ENCODE assay signal across 23 mouse cellular contexts in genomic region chr15:69457473-69457872, GRCm38 (mm10).
DNase-seq lines count a peak whose midpoint lies in the region; ATAC-seq lines count a peak whose summit lies in the region.
"Had no signal": no experiment of that assay in that cellular context is flagged by ENCODE, and none has a peak within 500 bp of the region (broad histone marks: within the 10 kb centered on the region; RNA-seq: fewer than 3 reads in every experiment).

No protein-coding gene starts in this region.

- no peak overlapping the region for H3K27ac ChIP-seq in forebrain, embryonic 14.5 days (ENCODE audit: low read depth, low read length)
- no peak overlapping the region for H3K27ac ChIP-seq in forebrain, embryonic 10.5 days
- no peak overlapping the region for H3K27ac ChIP-seq in midbrain, embryonic 13.5 days
- no peak overlapping the region for H3K27ac ChIP-seq in midbrain, embryonic 10.5 days (replicated peaks)
- H3K27ac ChIP-seq: forebrain, embryonic 15.5 days; heart, adult 2 months; heart, embryonic 10.5 days; heart, embryonic 13.5 days; hindbrain, embryonic 14.5 days; hindbrain, postnatal 0 days had no signal

- H3K9ac ChIP-seq in forebrain, embryonic 14.5 days (ENCODE audit: low read length): no peak overlapping the region
- no peak overlapping the region for H3K9ac ChIP-seq in midbrain, embryonic 13.5 days (replicated peaks)
- H3K9ac ChIP-seq: forebrain, embryonic 15.5 days; heart, embryonic 13.5 days; hindbrain, embryonic 14.5 days had no signal

- H3K4me2 ChIP-seq in forebrain, embryonic 14.5 days (ENCODE audit: low read length): no peak overlapping the region
- H3K4me2 ChIP-seq in midbrain, embryonic 13.5 days (replicated peaks): no peak overlapping the region
- H3K4me2 ChIP-seq: forebrain, embryonic 15.5 days; heart, embryonic 13.5 days; hindbrain, embryonic 14.5 days had no signal

- no peaks in the 10 kb centered on the region; the same call in 1 of the 2 replicates for H3K4me1 ChIP-seq in forebrain, embryonic 14.5 days (ENCODE audit: control insufficient read depth, insufficient read depth, low read length)
- H3K4me1 ChIP-seq in forebrain, embryonic 10.5 days: peaks cover 32% of the 10 kb centered on the region
- peaks cover 14% of the 10 kb centered on the region; the same call in 1 of the 2 replicates for H3K4me1 ChIP-seq in midbrain, embryonic 13.5 days (replicated peaks)
- H3K4me1 ChIP-seq in midbrain, embryonic 10.5 days: peaks cover 10% of the 10 kb centered on the region; the same call in 1 of the 2 replicates
- H3K4me1 ChIP-seq: forebrain, embryonic 15.5 days; heart, embryonic 10.5 days; heart, embryonic 13.5 days had no signal

- WGBS in forebrain, embryonic 14.5 days: 7% methylated on average over 4 of the region's 4 CpGs
- WGBS in forebrain, embryonic 10.5 days: 44% methylated on average over 4 of the region's 4 CpGs
- 25% methylated on average over 4 of the region's 4 CpGs for WGBS in midbrain, embryonic 13.5 days
- WGBS in midbrain, embryonic 10.5 days: 60% methylated on average over 4 of the region's 4 CpGs

- H3K36me3 ChIP-seq in forebrain, embryonic 14.5 days (ENCODE audit: control insufficient read depth, insufficient read depth, low read length): no peaks in the 10 kb centered on the region
- H3K36me3 ChIP-seq in forebrain, embryonic 10.5 days (replicated peaks): no peaks in the 10 kb centered on the region
- no peaks in the 10 kb centered on the region for H3K36me3 ChIP-seq in midbrain, embryonic 13.5 days
- no peaks in the 10 kb centered on the region for H3K36me3 ChIP-seq in midbrain, embryonic 10.5 days
- H3K36me3 ChIP-seq: forebrain, embryonic 15.5 days; heart, embryonic 10.5 days; heart, embryonic 13.5 days had no signal

- H3K4me3 ChIP-seq in forebrain, embryonic 14.5 days (ENCODE audit: low read depth, low read length): no peak overlapping the region
- no peak overlapping the region for H3K4me3 ChIP-seq in forebrain, embryonic 10.5 days
- no peak overlapping the region for H3K4me3 ChIP-seq in midbrain, embryonic 13.5 days (replicated peaks)
- H3K4me3 ChIP-seq in midbrain, embryonic 10.5 days: no peak overlapping the region
- H3K4me3 ChIP-seq: forebrain, embryonic 15.5 days; heart, adult 2 months; heart, embryonic 10.5 days; heart, embryonic 13.5 days had no signal

- no peaks in the 10 kb centered on the region for H3K27me3 ChIP-seq in forebrain, embryonic 14.5 days (replicated peaks; ENCODE audit: control insufficient read depth, insufficient read depth, low read length)
- H3K27me3 ChIP-seq in forebrain, embryonic 10.5 days (ENCODE audit: poor library complexity, severe bottlenecking): no peaks in the 10 kb centered on the region
- no peaks in the 10 kb centered on the region for H3K27me3 ChIP-seq in midbrain, embryonic 13.5 days
- no peaks in the 10 kb centered on the region for H3K27me3 ChIP-seq in midbrain, embryonic 10.5 days (ENCODE audit: low read depth, poor library complexity, severe bottlenecking)
- H3K27me3 ChIP-seq: forebrain, embryonic 15.5 days; heart, embryonic 13.5 days had no signal

- no peak for ATAC-seq in forebrain, embryonic 14.5 days
- peak; percentile 37; the same call in 1 of the 2 replicates for ATAC-seq in midbrain, embryonic 13.5 days
- ATAC-seq: CD4-positive, CD25-positive, alpha-beta regulatory T cell, adult 4 months; forebrain, embryonic 15.5 days; hindbrain, postnatal 0 days; inflammation-experienced regulatory T-cells, adult 6 months had no signal

- peak; percentile 8 for DNase-seq in forebrain, embryonic 14.5 days (ENCODE audit: low spot score)
- no peak for DNase-seq in forebrain, embryonic 10.5 days (ENCODE audit: extremely low spot score, low spot score)
- no peak for DNase-seq in midbrain, embryonic 10.5 days (ENCODE audit: low spot score)
- DNase-seq in retina, embryonic 14.5 days (ENCODE audit: low spot score): peak; percentile 5
- no peak for DNase-seq in cerebellum, adult 8-10 months
- DNase-seq: adrenal gland, adult 2 months; adrenal gland, postnatal 14 days; cerebellum, adult 11-12 months; cerebellum, adult 9-10 months; cerebellum, postnatal 14 days; gastrocnemius, postnatal 10 days; gastrocnemius, postnatal 36 days; heart, adult 2 months; heart, postnatal 14 days; heart, postnatal 4 days had no signal

- no peaks in the 10 kb centered on the region for H3K9me3 ChIP-seq in forebrain, embryonic 14.5 days (replicated peaks; ENCODE audit: control insufficient read depth, low read length)
- no peaks in the 10 kb centered on the region for H3K9me3 ChIP-seq in forebrain, embryonic 10.5 days
- H3K9me3 ChIP-seq in midbrain, embryonic 13.5 days: no peaks in the 10 kb centered on the region
- no peaks in the 10 kb centered on the region for H3K9me3 ChIP-seq in midbrain, embryonic 10.5 days (replicated peaks)
- H3K9me3 ChIP-seq: forebrain, embryonic 15.5 days; heart, embryonic 10.5 days; heart, embryonic 13.5 days had no signal

Comparison
In these comparisons a context has a peak if more than half of its experiments do, and no peak if none do; other contexts are left out.
1. DNase-seq: peak in forebrain, embryonic 14.5 days (single experiment) and retina, embryonic 14.5 days (single experiment); none in forebrain, embryonic 10.5 days (single experiment), midbrain, embryonic 10.5 days (single experiment) and cerebellum, adult 8-10 months (single experiment).